Mouse (Mus musculus): ENCODE results near the gene Stk36.

The Stk36 gene

GRCm38 (mm10) chr1:74672731-74673130 lies 71.5 kb downstream of the Stk36 start:
- DNase-seq: no peak

- no peak for DNase-seq
Measured at GRCm38 (mm10) chr1:74676863-74677262, 75.6 kb downstream of the Stk36 start.

GRCm38 (mm10) chr1:74677843-74678242 lies 76.6 kb downstream of the Stk36 start:
- no peak for DNase-seq
